Mouse (Mus musculus) lung, postnatal 0 days (tissue): Measurements from ENCODE around the gene Qpctl. TPM values are rescaled to one million over a fixed set of nuclear protein-coding genes. Genes with fewer than 3 reads are reported as not detected.

ENCODE experiments used
- ATAC-seq: fragments of 200-750 bp; cut with Nextera tagmentation; 2 replicates; pipeline ENCODE4 v1.8.0; 2017; ENCODE audit warnings: moderate library complexity
- DNase-seq: peaks from one replicate; pipeline ENCODE4 v3.0.0-alpha.2; 2016; ENCODE audit warnings: low spot score
- H3K27ac ChIP-seq: fragments of 300-500 bp; sonication (generic); 2 replicates; pipeline ENCODE4 v1.5.1; 2014; ENCODE audit warnings: antibody characterized with exemption, mild to moderate bottlenecking, low read length, mixed read lengths
- H3K27me3 ChIP-seq: fragments of 300-500 bp; sonication (generic); replicated peaks from 2 replicates; pipeline ENCODE4 v1.6.1; 2014; ENCODE audit warnings: low read length, mixed read lengths; ENCODE audit not compliant: insufficient read depth
- H3K36me3 ChIP-seq: fragments of 300-500 bp; sonication (generic); 2 replicates; pipeline ENCODE4 v1.6.1; 2014; ENCODE audit warnings: low read length, mixed read lengths; ENCODE audit not compliant: insufficient read depth
- H3K4me1 ChIP-seq: fragments of 300-500 bp; sonication (generic); 2 replicates; pipeline ENCODE4 v1.6.1; 2014; ENCODE audit warnings: antibody characterized with exemption, low read depth, low read length, mixed read lengths; ENCODE audit not compliant: insufficient read depth
- H3K4me2 ChIP-seq: fragments of 300-500 bp; sonication (generic); replicated peaks from 2 replicates; pipeline ENCODE4 v1.6.1; 2014; ENCODE audit warnings: low read depth, mild to moderate bottlenecking, low read length, moderate library complexity, mixed read lengths
- H3K4me3 ChIP-seq: fragments of 300-500 bp; sonication (generic); 2 replicates; pipeline ENCODE4 v1.5.1; 2014; ENCODE audit warnings: low read depth, low read length
- H3K9ac ChIP-seq: fragments of 300-500 bp; sonication (generic); replicated peaks from 2 replicates; pipeline ENCODE4 v1.6.1; 2014; ENCODE audit warnings: low read depth, mild to moderate bottlenecking
- H3K9me3 ChIP-seq: fragments of 300-500 bp; sonication (generic); 2 replicates; pipeline ENCODE4 v1.6.1; 2016; ENCODE audit warnings: low read length, mixed read lengths
- CTCF ChIP-seq: IDR thresholded peaks from 2 replicates; pipeline ENCODE4 v1.5.1; 2016; ENCODE audit warnings: antibody characterized with exemption, mild to moderate bottlenecking
- EP300 ChIP-seq: IDR thresholded peaks from 2 replicates; pipeline ENCODE4 v1.6.1; 2016; ENCODE audit warnings: antibody characterized with exemption, mild to moderate bottlenecking, control low read depth
- WGBS: fragments of 180-500 bp; shearing (Covaris S2); extraction: QIAGEN DNeasy Blood & Tissue Kit; methylation state at CpG from one replicate; pipeline ENCODE4 v1.1.7; 2014; 5-methylcytosine and 5-hydroxymethylcytosine counted together
- polyA plus RNA-seq: library from polyadenylated mRNA; unstranded; fragments of >200 nt; fragmentation: Nextera tagmentation; extraction: Ambion mirVana; gene quantifications from 2 replicates; pipeline ENCODE4 v1.2.1, GENCODE M21; 2015

Gene Qpctl
- polyA plus RNA-seq, 1 experiment from 2014 or later = 14.1 TPM

DNA sequence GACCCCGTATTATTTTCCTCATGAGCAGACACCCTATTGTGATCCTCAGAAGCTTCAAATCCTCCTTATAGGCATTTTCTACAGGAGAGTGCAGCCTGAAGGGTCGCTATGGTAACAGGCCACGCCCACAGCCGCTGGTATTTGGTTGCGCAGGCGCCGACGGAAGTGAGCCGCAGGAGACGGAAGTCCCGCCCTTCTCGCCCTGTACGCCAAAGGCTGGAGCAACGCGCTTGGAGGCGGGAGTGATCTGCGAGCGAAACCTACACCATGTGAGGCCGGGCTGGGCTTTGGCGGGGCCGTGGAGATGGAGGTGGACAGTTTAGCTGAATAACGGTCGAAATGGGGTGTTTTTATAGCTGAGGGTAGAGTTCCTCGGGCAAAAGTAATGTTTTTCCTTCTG is 535 bp upstream of the Qpctl start, which contains the start of gene Snrpd2:
Snrpd2 (plus strand) TSS at position 97 of the 400 bp plus-strand sequence.
- Histone ChIP-seq H3K9ac (peak within 1 kb of the TSS; percentile 35), H3K4me1 (peaks cover 8% of the 10 kb centered on the region), H3K36me3 (0 out of 2 replicates have a peak, but pooled peaks cover 14% of the 10 kb centered on the region), H3K27me3 (no peaks in the 10 kb centered on the region), H3K4me3 (peak within 1 kb of the TSS; percentile 46), H3K4me2 (peak within 1 kb of the TSS; percentile 62), H3K27ac (peak within 1 kb of the TSS; percentile 79), H3K9me3 (no peaks in the 10 kb centered on the region)
- DNase-seq (peak; percentile 98), ATAC-seq (peak; percentile 93)
- WGBS = 0% methylated on average over 24 of the region's 24 CpGs
- no peak for TF ChIP-seq CTCF
- 0 out of 2 replicates have a peak, but pooled peaks have one; percentile 6 for TF ChIP-seq EP300

- no peak for TF ChIP-seq EP300
- peak overlapping the region; percentile 79 for H3K27ac ChIP-seq
- H3K9me3 ChIP-seq = no peaks in the 10 kb centered on the region
- ATAC-seq = no peak
- H3K9ac ChIP-seq = peak overlapping the region; percentile 35
- peak overlapping the region; percentile 46 for H3K4me3 ChIP-seq
- 0 out of 2 replicates have a peak, but pooled peaks cover 6% of the 10 kb centered on the region for H3K36me3 ChIP-seq
- H3K27me3 ChIP-seq = no peaks in the 10 kb centered on the region
- WGBS = 9% methylated on average over 20 of the region's 20 CpGs
- peaks cover 8% of the 10 kb centered on the region for H3K4me1 ChIP-seq
- no peak for DNase-seq
- peak overlapping the region; percentile 56 for H3K4me2 ChIP-seq
These were observed 764 bp downstream of the Qpctl start for GRCm38 (mm10) chr7:19148180-19148874.

DNA sequence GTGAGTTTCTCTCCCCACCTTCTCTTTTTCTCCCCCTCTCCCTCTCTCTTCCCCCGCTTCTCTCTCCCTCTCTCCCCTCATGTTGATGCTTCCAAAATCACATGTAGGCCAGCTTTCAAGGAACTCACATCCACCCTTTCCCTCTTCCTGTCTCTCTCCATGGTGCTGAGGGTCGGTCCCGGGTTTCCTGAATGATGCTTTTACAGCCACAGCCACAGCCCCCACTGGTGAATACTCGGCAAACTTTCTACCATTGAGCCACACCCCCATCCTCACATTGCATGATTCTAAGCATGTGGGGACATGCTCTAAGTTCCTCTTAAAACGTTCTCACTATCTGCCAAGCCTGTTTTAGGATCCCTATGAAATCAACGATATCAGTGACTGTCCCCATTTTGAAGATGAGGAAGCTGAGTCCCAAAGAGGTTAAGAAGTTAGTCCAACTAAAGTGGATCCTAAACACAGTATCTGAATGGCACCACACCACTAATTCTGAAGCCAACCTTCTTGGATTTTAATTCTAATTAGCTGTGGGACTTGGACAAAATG is 1.5 kb downstream of the Qpctl start:
- TF ChIP-seq CTCF (no peak), EP300 (no peak)
- no peaks in the 10 kb centered on the region for H3K9me3 ChIP-seq
- H3K4me2 ChIP-seq = no peak overlapping the region
- H3K4me3 ChIP-seq = no peak overlapping the region
- no peak overlapping the region for H3K27ac ChIP-seq
- DNase-seq (no peak), ATAC-seq (no peak)
- no peak overlapping the region for H3K9ac ChIP-seq
- peaks cover 8% of the 10 kb centered on the region for H3K4me1 ChIP-seq
- no peaks in the 10 kb centered on the region for H3K36me3 ChIP-seq
- 41% methylated on average over 6 of the region's 6 CpGs for whole genome bisulfite sequencing
- no peaks in the 10 kb centered on the region for H3K27me3 ChIP-seq

GRCm38 (mm10) chr7:19146793-19147192 is 2.3 kb downstream of the Qpctl start:
- no peak overlapping the region for H3K4me2 ChIP-seq
- peaks cover 8% of the 10 kb centered on the region for H3K4me1 ChIP-seq
- no peak overlapping the region for H3K9ac ChIP-seq
- H3K36me3 ChIP-seq = no peaks in the 10 kb centered on the region
- ATAC-seq = no peak
- no peak overlapping the region for H3K4me3 ChIP-seq
- H3K27me3 ChIP-seq = no peaks in the 10 kb centered on the region
- H3K9me3 ChIP-seq = no peaks in the 10 kb centered on the region
- no peak overlapping the region for H3K27ac ChIP-seq
- TF ChIP-seq EP300 = no peak
- TF ChIP-seq CTCF = no peak
- WGBS = 90% methylated on average over 10 of the region's 10 CpGs
- no peak for DNase-seq

DNA sequence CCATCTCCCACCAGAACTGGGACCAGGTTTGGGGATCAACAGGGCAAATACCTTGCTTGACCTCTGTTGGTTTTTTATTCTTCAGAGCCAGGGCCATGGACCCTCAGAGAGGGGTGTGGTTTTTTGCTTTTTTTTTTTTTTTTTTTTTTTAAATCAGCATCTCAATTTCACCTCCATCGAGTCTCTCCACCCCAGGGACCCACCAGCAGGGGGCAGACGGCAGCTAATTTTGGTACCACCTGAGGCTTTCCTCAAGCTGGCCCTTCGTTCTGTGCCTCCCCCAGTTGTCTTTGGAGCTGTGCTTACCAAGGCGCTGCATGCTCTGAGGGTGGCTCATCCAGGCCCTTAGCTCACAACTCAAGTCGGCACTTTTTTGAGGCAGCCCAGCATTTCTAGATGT is 11.7 kb downstream of the Qpctl start:
- Histone ChIP-seq H3K36me3 (peaks cover 13% of the 10 kb centered on the region; the same call in 1 of the 2 replicates), H3K27ac (no peak overlapping the region), H3K4me1 (no peaks in the 10 kb centered on the region), H3K9ac (no peak overlapping the region), H3K4me3 (no peak overlapping the region), H3K9me3 (no peaks in the 10 kb centered on the region), H3K27me3 (no peaks in the 10 kb centered on the region), H3K4me2 (no peak overlapping the region)
- DNase-seq (peak; percentile 37), ATAC-seq (no peak)
- 56% methylated on average over 5 of the region's 5 CpGs for WGBS
- peak; percentile 61 for TF ChIP-seq CTCF
- no peak for TF ChIP-seq EP300

GRCm38 (mm10) chr7:19136673-19137334 is 12.3 kb downstream of the Qpctl start:
- H3K9ac ChIP-seq = no peak overlapping the region
- H3K27ac ChIP-seq = no peak overlapping the region
- TF ChIP-seq EP300 (no peak), CTCF (no peak)
- H3K27me3 ChIP-seq = no peaks in the 10 kb centered on the region
- ATAC-seq (no peak), DNase-seq (no peak)
- H3K4me1 ChIP-seq = peaks cover 4% of the 10 kb centered on the region; the same call in 1 of the 2 replicates
- peaks cover 13% of the 10 kb centered on the region; the same call in 1 of the 2 replicates for H3K36me3 ChIP-seq
- WGBS = 88% methylated on average over 38 of the region's 38 CpGs
- H3K4me3 ChIP-seq = no peak overlapping the region
- no peak overlapping the region for H3K4me2 ChIP-seq
- H3K9me3 ChIP-seq = no peaks in the 10 kb centered on the region
